Comparison of ENCODE assay signal across 37 mouse cellular contexts in the genomic region with DNA sequence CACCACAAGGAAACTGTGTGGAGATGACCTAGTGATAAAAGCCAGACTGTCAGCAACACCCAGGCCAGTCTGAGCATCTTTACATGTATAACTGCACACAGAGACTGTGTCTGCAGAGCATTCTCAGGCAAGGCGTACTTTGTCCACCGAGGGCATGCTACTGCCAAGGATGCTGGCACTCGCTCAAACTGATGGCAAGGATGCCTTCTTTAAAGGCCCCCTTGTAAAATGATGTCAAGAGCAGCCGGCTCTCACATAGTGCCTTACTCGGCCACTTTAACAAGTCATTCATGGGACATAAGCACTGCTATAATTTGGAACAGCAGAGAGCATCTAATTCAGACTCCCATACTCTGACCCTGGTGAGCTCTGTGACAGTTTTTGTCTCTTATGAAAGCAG. TPM values are rescaled to one million over a fixed set of nuclear protein-coding genes. Genes with fewer than 3 reads are reported as not detected.
DNase-seq lines count a peak whose midpoint lies in the region; ATAC-seq lines count a peak whose summit lies in the region.
"Had no signal": no experiment of that assay in that cellular context is flagged by ENCODE, and none has a peak within 500 bp of the region (broad histone marks: within the 10 kb centered on the region; RNA-seq: fewer than 3 reads in every experiment).

No protein-coding gene starts in this region.

- WGBS in hindbrain, embryonic 14.5 days = 51% methylated on average over 5 of the region's 5 CpGs
- WGBS in hindbrain, embryonic 12.5 days = 77% methylated on average over 5 of the region's 5 CpGs
- 62% methylated on average over 5 of the region's 5 CpGs for WGBS in intestine, embryonic 15.5 days

- intact Hi-C loops in left cerebral cortex, postnatal 10 days (cut with DNase I) = no loop called here

- no peak overlapping the region for H3K4me2 ChIP-seq in hindbrain, embryonic 14.5 days (replicated peaks)
- no peak overlapping the region for H3K4me2 ChIP-seq in hindbrain, embryonic 12.5 days (replicated peaks)
- no peak overlapping the region for H3K4me2 ChIP-seq in intestine, embryonic 15.5 days (replicated peaks)
- H3K4me2 ChIP-seq: embryonic facial prominence, embryonic 12.5 days; heart, embryonic 13.5 days; kidney, embryonic 15.5 days; liver, embryonic 12.5 days; midbrain, embryonic 13.5 days had no signal

- DNase-seq in hindbrain, embryonic 14.5 days (ENCODE audit: low spot score) = no peak
- DNase-seq in left cerebral cortex, postnatal 10 days (ENCODE audit: extremely low spot score in 1 of 2, low spot score in 2 of 2) = peak; percentile 40 to 51
- no peak for DNase-seq in left cerebral cortex, adult 9 months (ENCODE audit: low spot score in 2 of 2)
- peak; percentile 35 for DNase-seq in retina, embryonic 14.5 days (ENCODE audit: low spot score)
- no peak for DNase-seq in retina, postnatal 1 day
- DNase-seq: adrenal gland, postnatal 25 days; B cell, adult 2 months; cerebellum, adult 2 months; embryo, embryonic 11 days; gastrocnemius, postnatal 10 days; heart, postnatal 10 days; kidney, adult 18-20 months; kidney, postnatal 25 days; liver, postnatal 0 days; lung, postnatal 36 days; thymus, postnatal 4 days had no signal

- H3K4me3 ChIP-seq in hindbrain, embryonic 14.5 days (replicated peaks; ENCODE audit: low read length) = no peak overlapping the region
- H3K4me3 ChIP-seq in hindbrain, embryonic 12.5 days = no peak overlapping the region
- no peak overlapping the region for H3K4me3 ChIP-seq in intestine, embryonic 15.5 days (replicated peaks)
- H3K4me3 ChIP-seq: embryonic facial prominence, embryonic 12.5 days; heart, embryonic 13.5 days; kidney, embryonic 15.5 days; liver, embryonic 12.5 days; midbrain, embryonic 13.5 days had no signal

- peaks cover 29% of the 10 kb centered on the region for H3K4me1 ChIP-seq in hindbrain, embryonic 14.5 days (replicated peaks; ENCODE audit: control insufficient read depth, insufficient read depth, low read length)
- peaks cover 19% of the 10 kb centered on the region for H3K4me1 ChIP-seq in hindbrain, embryonic 12.5 days
- no peaks in the 10 kb centered on the region for H3K4me1 ChIP-seq in intestine, embryonic 15.5 days (replicated peaks)
- H3K4me1 ChIP-seq: embryonic facial prominence, embryonic 12.5 days; liver, embryonic 12.5 days had no signal

- H3K9ac ChIP-seq in hindbrain, embryonic 14.5 days = no peak overlapping the region
- H3K9ac ChIP-seq in hindbrain, embryonic 12.5 days = no peak overlapping the region
- no peak overlapping the region for H3K9ac ChIP-seq in intestine, embryonic 15.5 days
- H3K9ac ChIP-seq: embryonic facial prominence, embryonic 12.5 days; heart, embryonic 13.5 days; kidney, embryonic 15.5 days; liver, embryonic 12.5 days; liver, postnatal 0 days; midbrain, embryonic 13.5 days had no signal

- peak; percentile 32; the same call in 1 of the 2 replicates for ATAC-seq in hindbrain, embryonic 14.5 days (ENCODE audit: low FRiP score)
- ATAC-seq in hindbrain, embryonic 12.5 days (ENCODE audit: low FRiP score) = no peak
- no peak for ATAC-seq in intestine, embryonic 15.5 days
- ATAC-seq: inflammation-experienced regulatory T-cells, adult 6 months; liver, embryonic 12.5 days; liver, postnatal 0 days; midbrain, embryonic 13.5 days had no signal

- no peaks in the 10 kb centered on the region for H3K9me3 ChIP-seq in hindbrain, embryonic 14.5 days (ENCODE audit: control insufficient read depth, low read length)
- H3K9me3 ChIP-seq in hindbrain, embryonic 12.5 days (replicated peaks) = no peaks in the 10 kb centered on the region
- no peaks in the 10 kb centered on the region for H3K9me3 ChIP-seq in intestine, embryonic 15.5 days
- H3K9me3 ChIP-seq: embryonic facial prominence, embryonic 12.5 days; heart, embryonic 13.5 days; kidney, embryonic 15.5 days; liver, embryonic 12.5 days; midbrain, embryonic 13.5 days had no signal

- no peaks in the 10 kb centered on the region for H3K36me3 ChIP-seq in hindbrain, embryonic 14.5 days (replicated peaks; ENCODE audit: control insufficient read depth, insufficient read depth)
- H3K36me3 ChIP-seq in hindbrain, embryonic 12.5 days = no peaks in the 10 kb centered on the region
- H3K36me3 ChIP-seq in intestine, embryonic 15.5 days = no peaks in the 10 kb centered on the region
- H3K36me3 ChIP-seq: embryonic facial prominence, embryonic 12.5 days; heart, embryonic 13.5 days; kidney, embryonic 15.5 days; liver, embryonic 12.5 days; midbrain, embryonic 13.5 days had no signal

- peaks cover 41% of the 10 kb centered on the region for H3K27me3 ChIP-seq in hindbrain, embryonic 14.5 days (ENCODE audit: control insufficient read depth, insufficient read depth, low read length)
- H3K27me3 ChIP-seq in hindbrain, embryonic 12.5 days = peaks cover 58% of the 10 kb centered on the region
- peaks cover 20% of the 10 kb centered on the region; the same call in 1 of the 2 replicates for H3K27me3 ChIP-seq in intestine, embryonic 15.5 days (replicated peaks)

- no peak overlapping the region for H3K27ac ChIP-seq in hindbrain, embryonic 14.5 days
- no peak overlapping the region for H3K27ac ChIP-seq in hindbrain, embryonic 12.5 days
- no peak overlapping the region for H3K27ac ChIP-seq in intestine, embryonic 15.5 days
- H3K27ac ChIP-seq: embryonic facial prominence, embryonic 12.5 days; heart, embryonic 13.5 days; kidney, embryonic 15.5 days; liver, embryonic 12.5 days; midbrain, embryonic 13.5 days had no signal

RNA-seq across cellular contexts. Expression of a gene that starts 36.6 kb away (rescaled TPM):
- not detected in 2 replicates for polyA plus RNA-seq in hindbrain, embryonic 14.5 days (2014; fragmentation: Nextera tagmentation; extraction: Ambion mirVana)
- 0.12 TPM in 1 of 2 replicates, not detected in the other for polyA plus RNA-seq in hindbrain, embryonic 12.5 days (2016; fragmentation: Nextera tagmentation; extraction: Ambion mirVana)
- total RNA-seq in left cerebral cortex, postnatal 10 days (2021) = not detected
- polyA plus RNA-seq in intestine, embryonic 15.5 days (2015; fragmentation: Nextera tagmentation; extraction: Ambion mirVana) = not detected in 2 replicates
- total RNA-seq: adrenal gland, adult 18-20 months; adrenal gland, postnatal 25 days; gastrocnemius, postnatal 10 days; heart, adult 8-10 months; heart, postnatal 10 days; hematopoietic stem cell, adult 5-6 weeks; layer of hippocampus, adult 8-10 months; left cerebral cortex, postnatal 36 days; megakaryocyte, adult 5-6 weeks had no signal
- polyA plus RNA-seq: cerebellum, adult 2 months; embryonic facial prominence, embryonic 12.5 days; gonadal fat pad, adult 2 months; heart, embryonic 13.5 days; inflammation-experienced regulatory T-cells, adult 6 months; kidney, embryonic 15.5 days; limb, embryonic 14.5 days; liver, embryonic 12.5 days; liver, postnatal 0 days; lung, embryonic 16.5 days; small intestine, adult 2 months; stomach, embryonic 14.5 days; testis, adult 2 months; thymus, postnatal 0 days had no signal

Comparison
In these comparisons a context has a peak if more than half of its experiments do, and no peak if none do; other contexts are left out.
1. DNase-seq: peak in left cerebral cortex, postnatal 10 days (2 of 2) and retina, embryonic 14.5 days (single experiment); none in hindbrain, embryonic 14.5 days (single experiment), left cerebral cortex, adult 9 months (0 of 2) and retina, postnatal 1 day (single experiment).